Mouse (Mus musculus) thymus, adult 2 months (tissue): ENCODE measurements around the gene Spout1. TPM values are rescaled to one million over a fixed set of nuclear protein-coding genes. Genes with fewer than 3 reads are reported as not detected.
"Not testable (repeated sequence)": the region's sequence is repeated elsewhere in the genome, so short reads cannot be mapped to it uniquely, and the experiment has no call there.

Source experiments
- DNase-seq: peaks from one replicate; pipeline ENCODE4 v3.0.0; 2021
- H3K27ac ChIP-seq: fragments of 200-500 bp; 2 replicates; pipeline ENCODE4 v1.5.1; 2012; ENCODE audit warnings: low read length, control low read depth; ENCODE audit not compliant: control insufficient read depth, insufficient read depth
- H3K27me3 ChIP-seq: fragments of 200-500 bp; 2 replicates; pipeline ENCODE4 v1.6.1; 2012; ENCODE audit warnings: mild to moderate bottlenecking, low read length, moderate library complexity, mixed read lengths; ENCODE audit not compliant: control insufficient read depth, insufficient read depth
- H3K36me3 ChIP-seq: fragments of 200-500 bp; 2 replicates; pipeline ENCODE4 v1.6.1; 2012; ENCODE audit warnings: mild to moderate bottlenecking, low read length, moderate library complexity; ENCODE audit not compliant: control insufficient read depth, insufficient read depth
- H3K4me1 ChIP-seq: fragments of 200-500 bp; replicated peaks from 2 replicates; pipeline ENCODE4 v1.6.1; 2012; ENCODE audit warnings: low read length; ENCODE audit not compliant: control insufficient read depth, insufficient read depth
- H3K4me3 ChIP-seq: fragments of 200-500 bp; 2 replicates; pipeline ENCODE4 v1.5.1; 2012; ENCODE audit warnings: mild to moderate bottlenecking, low read length, control low read depth, moderate library complexity; ENCODE audit not compliant: control insufficient read depth, insufficient read depth
- CTCF ChIP-seq: fragments of 200-500 bp; IDR thresholded peaks from 2 replicates; pipeline ENCODE4 v1.5.1; 2012; ENCODE audit warnings: mild to moderate bottlenecking, control low read depth, low read length, moderate library complexity, borderline replicate concordance; ENCODE audit not compliant: control insufficient read depth, poor library complexity, insufficient read depth; ENCODE audit errors: extremely low read depth
- POLR2A ChIP-seq: fragments of 200-500 bp; IDR thresholded peaks from 2 replicates; pipeline ENCODE4 v1.6.1; 2012; ENCODE audit warnings: mild to moderate bottlenecking, low read length, control low read depth, moderate library complexity; ENCODE audit not compliant: control insufficient read depth, poor library complexity, insufficient read depth; ENCODE audit errors: extremely low read depth
- WGBS: fragments of 180-500 bp; shearing (Covaris S2); methylation state at CpG from one replicate; pipeline ENCODE4 v1.1.7; 2018; 5-methylcytosine and 5-hydroxymethylcytosine counted together
- polyA plus RNA-seq: library from polyadenylated mRNA; depleted of rRNA; stranded (reverse); fragments of >200 nt; gene quantifications from 2 replicates; pipeline ENCODE4 v1.2.3, GENCODE M21; 2012; rRNA removed

Gene Spout1
- polyA plus RNA-seq, 1 experiment: 44.9 TPM

GRCm38 (mm10) chr2:30132801-30133612 is 45.3 kb downstream of the Spout1 start:
- Histone ChIP-seq H3K27ac (0 out of 2 replicates have a peak overlapping the region, but pooled peaks have one; percentile 16), H3K4me1 (peaks cover 15% of the 10 kb centered on the region), H3K36me3 (peaks cover 8% of the 10 kb centered on the region), H3K27me3 (no peaks in the 10 kb centered on the region), H3K4me3 (peak overlapping the region; percentile 16; the same call in 1 of the 2 replicates)
- WGBS: 46% methylated on average over 16 of the region's 16 CpGs
- no peak for TF ChIP-seq CTCF
- no peak for TF ChIP-seq POLR2A
- no peak for DNase-seq

GRCm38 (mm10) chr2:30131240-30131639 is 47.0 kb downstream of the Spout1 start:
- not testable (repeated sequence) for H3K36me3 ChIP-seq, H3K27ac ChIP-seq, H3K4me3 ChIP-seq, DNase-seq, H3K27me3 ChIP-seq
- 15% methylated on average over 5 of the region's 5 CpGs for WGBS
- H3K4me1 ChIP-seq: peaks cover 15% of the 10 kb centered on the region

GRCm38 (mm10) chr2:30130156-30130555 is 48.1 kb downstream of the Spout1 start:
- no peak overlapping the region for H3K27ac ChIP-seq
- no peaks in the 10 kb centered on the region for H3K27me3 ChIP-seq
- no peak for TF ChIP-seq CTCF
- no peak for TF ChIP-seq POLR2A
- H3K36me3 ChIP-seq: no peaks in the 10 kb centered on the region
- no peak overlapping the region for H3K4me3 ChIP-seq
- no peak for DNase-seq
- 96% methylated on average over 4 of the region's 4 CpGs for WGBS
- H3K4me1 ChIP-seq: peaks cover 13% of the 10 kb centered on the region

- no peaks in the 10 kb centered on the region for H3K27me3 ChIP-seq
- TF ChIP-seq POLR2A (no peak), CTCF (no peak)
- H3K4me1 ChIP-seq: peaks cover 11% of the 10 kb centered on the region
- WGBS: 40% methylated on average over 2 of the region's 2 CpGs
- H3K4me3 ChIP-seq: no peak overlapping the region
- peak; percentile 32 for DNase-seq
- H3K36me3 ChIP-seq: no peaks in the 10 kb centered on the region
- no peak overlapping the region for H3K27ac ChIP-seq
These were observed 49.5 kb downstream of the Spout1 start for GRCm38 (mm10) chr2:30128789-30129188.

DNA sequence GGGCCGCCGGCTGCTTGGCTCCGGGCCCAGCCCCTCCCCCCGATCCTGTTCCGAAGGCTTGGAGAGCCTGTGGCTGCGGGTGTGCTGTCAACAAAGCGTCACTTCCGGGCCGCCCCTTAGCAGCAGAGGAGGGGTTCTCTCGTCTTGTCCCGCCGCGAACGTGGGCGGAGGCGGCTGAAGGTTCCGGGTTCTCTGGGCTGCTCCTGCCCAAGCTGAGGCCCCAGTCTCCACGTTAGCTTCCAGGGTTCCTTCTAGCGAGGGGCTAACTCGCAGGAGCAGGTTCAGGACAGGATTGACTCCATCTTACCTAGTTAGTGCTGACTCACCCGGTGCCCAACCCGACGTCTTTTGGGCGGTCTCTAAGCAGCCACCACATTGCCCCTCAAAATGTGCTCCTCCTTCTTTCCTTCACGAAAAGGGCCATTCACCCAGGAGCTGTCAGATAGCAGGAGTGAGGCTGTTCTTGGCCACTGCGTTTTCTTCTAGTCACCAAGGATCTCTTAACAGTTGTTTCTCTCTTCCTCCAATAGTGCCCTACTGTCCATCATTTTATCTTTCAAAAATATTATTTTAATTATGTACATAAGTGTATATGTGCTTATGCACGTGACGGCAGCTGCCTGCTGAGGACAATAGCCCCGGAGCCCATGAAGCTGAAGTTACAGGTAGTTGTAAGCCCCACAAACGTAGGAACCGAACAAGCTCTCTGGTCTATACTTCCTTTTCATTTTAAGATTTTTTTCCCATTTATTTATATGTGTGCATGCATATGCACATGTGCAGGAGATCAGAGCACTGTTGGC is 53.6 kb downstream of the Spout1 start, which contains the start of gene Zer1:
Gene Zer1 (minus strand): TSS at position 114 of the 803 bp plus-strand sequence.
- WGBS: 10% methylated on average over 31 of the region's 31 CpGs
- Histone ChIP-seq H3K27ac (peak within 1 kb of the TSS; percentile 90), H3K36me3 (no peaks in the 10 kb centered on the region), H3K27me3 (no peaks in the 10 kb centered on the region), H3K4me3 (peak within 1 kb of the TSS; percentile 97), H3K4me1 (peaks cover 23% of the 10 kb centered on the region)
- TF ChIP-seq POLR2A (peak; percentile 76), CTCF (no peak)
- DNase-seq: peak; percentile 93

GRCm38 (mm10) chr2:30123729-30124471 is 54.4 kb downstream of the Spout1 start:
- H3K4me1 ChIP-seq: peaks cover 31% of the 10 kb centered on the region
- peak; percentile 20 for DNase-seq
- peak overlapping the region; percentile 90 for H3K27ac ChIP-seq

More at GRCm38 (mm10) chr2:30123729-30124471, 54.4 kb downstream of the Spout1 start:
- Histone ChIP-seq H3K27me3 (no peaks in the 10 kb centered on the region), H3K4me3 (peak overlapping the region; percentile 97), H3K36me3 (no peaks in the 10 kb centered on the region)
- TF ChIP-seq POLR2A (no peak), CTCF (no peak)
- 2% methylated on average over 44 of the region's 44 CpGs for WGBS

Other genes starting within 250 kb of the Spout1 start
- 36.6 and 38.4 TPM in 2 replicates for gene Gle1, start 243.0 kb downstream of the Spout1 start, polyA plus RNA-seq
- gene Sptan1, start 212.9 kb downstream of the Spout1 start, polyA plus RNA-seq: 161 and 168 TPM in 2 replicates
- 18.3 and 23.1 TPM in 2 replicates for gene Wdr34, start 129.6 kb downstream of the Spout1 start, polyA plus RNA-seq
- 71.7 and 103 TPM in 2 replicates for gene Set, start 121.1 kb downstream of the Spout1 start, polyA plus RNA-seq
- gene Pkn3, start 100.8 kb downstream of the Spout1 start, polyA plus RNA-seq: 8.0 and 8.8 TPM in 2 replicates
- gene Zdhhc12, start 84.8 kb downstream of the Spout1 start, polyA plus RNA-seq: 146 and 160 TPM in 2 replicates
- 140 and 153 TPM in 2 replicates for gene Zer1, start 53.9 kb downstream of the Spout1 start, polyA plus RNA-seq
- gene Tbc1d13, start 44.7 kb downstream of the Spout1 start, polyA plus RNA-seq: 92.3 and 92.9 TPM in 2 replicates
- gene Endog, start 7.0 kb downstream of the Spout1 start, polyA plus RNA-seq: 37.8 and 40.3 TPM in 2 replicates
- gene Kyat1, start 27.4 kb upstream of the Spout1 start, polyA plus RNA-seq: 32.3 and 35.3 TPM in 2 replicates
- gene Lrrc8a, start 59.3 kb upstream of the Spout1 start, polyA plus RNA-seq: 27.3 and 31.0 TPM in 2 replicates
- 14.8 and 15.5 TPM in 2 replicates for gene Gm28035, start 62.1 kb upstream of the Spout1 start, polyA plus RNA-seq
- gene Phyhd1, start 87.7 kb upstream of the Spout1 start, polyA plus RNA-seq: 10.7 and 18.1 TPM in 2 replicates
- not detected in 2 replicates for gene Gm28038, start 102.6 kb upstream of the Spout1 start, polyA plus RNA-seq
- 20.0 and 22.1 TPM in 2 replicates for gene Dolk, start 107.9 kb upstream of the Spout1 start, polyA plus RNA-seq
- gene Nup188, start 107.9 kb upstream of the Spout1 start, polyA plus RNA-seq: 77.4 and 107 TPM in 2 replicates
- gene Sh3glb2, start 180.9 kb upstream of the Spout1 start, polyA plus RNA-seq: 253 and 265 TPM in 2 replicates
- 25.8 and 28.7 TPM in 2 replicates for gene Miga2, start 185.8 kb upstream of the Spout1 start, polyA plus RNA-seq
- gene Dolpp1, start 213.8 kb upstream of the Spout1 start, polyA plus RNA-seq: 97.2 and 98.9 TPM in 2 replicates
- 93.9 and 96.4 TPM in 2 replicates for gene Crat, start 237.4 kb upstream of the Spout1 start, polyA plus RNA-seq
- 180 and 227 TPM in 2 replicates for gene Ptpa, start 237.6 kb upstream of the Spout1 start, polyA plus RNA-seq